Mouse (Mus musculus) E14TG2a.4 (cell line): ENCODE data around the gene Hils1.

Experiments used
- CTCF ChIP-seq: conservative IDR thresholded peaks from 2 replicates; pipeline ENCODE4 v1.5.1; 2014; ENCODE audit warnings: low read length
- NANOG ChIP-seq: IDR thresholded peaks from 2 replicates; pipeline ENCODE4 v1.6.1; 2014; ENCODE audit warnings: borderline replicate concordance, low read length, mixed read lengths
- POU5F1 ChIP-seq: IDR thresholded peaks from 2 replicates; pipeline ENCODE4 v1.6.1; 2014; ENCODE audit warnings: low read length, borderline replicate concordance

DNA sequence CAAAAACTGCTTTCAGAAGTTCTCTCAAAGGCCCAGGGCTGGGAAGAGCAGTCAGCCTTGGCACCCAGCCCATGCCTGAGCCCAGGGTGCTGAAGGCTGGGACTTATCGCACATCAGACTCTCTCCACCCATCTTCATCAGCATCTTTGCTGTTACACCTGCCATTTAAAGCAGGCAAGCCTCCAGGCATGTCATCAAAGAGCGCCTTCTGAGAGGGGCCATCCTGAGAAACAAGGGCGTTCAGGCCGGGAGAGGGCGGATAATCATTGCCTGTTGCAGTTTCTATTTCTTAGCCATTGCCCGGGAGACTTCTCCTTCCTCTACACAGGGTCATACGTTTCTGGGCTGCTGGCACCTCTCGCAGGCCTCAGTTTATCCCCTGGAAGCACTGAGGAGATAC is 20.5 kb downstream of the Hils1 start:
- no peak for TF ChIP-seq CTCF
- no peak for TF ChIP-seq NANOG
- no peak for TF ChIP-seq POU5F1
